Mouse (Mus musculus): ENCODE measurements around the gene Prss56.

Prss56 gene

DNA sequence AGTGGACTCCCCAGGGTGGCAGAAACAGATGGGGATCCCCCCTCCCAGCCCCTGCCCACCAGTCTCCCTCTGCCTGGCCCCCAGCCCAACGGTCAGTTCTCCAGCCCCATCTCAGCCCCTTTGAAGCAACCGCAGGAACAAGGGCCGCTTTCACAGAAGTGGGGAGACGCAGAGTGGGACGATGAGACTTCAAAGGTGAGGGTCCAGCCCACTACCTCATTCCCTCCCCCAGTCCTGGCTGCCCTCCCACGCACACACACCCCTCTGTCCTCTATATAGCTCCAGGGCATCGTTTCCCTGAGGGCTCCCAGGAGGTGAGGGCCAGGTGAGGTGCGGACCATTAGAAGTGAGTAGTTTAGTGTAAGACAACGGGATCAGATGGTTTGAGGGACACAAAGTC is at the start of gene Prss56:
Gene Prss56 (plus strand): TSS at position 301 of the 400 bp plus-strand sequence.
- DNase-seq (ENCODE audit: low spot score in 2 of 2) = no peak

DNA sequence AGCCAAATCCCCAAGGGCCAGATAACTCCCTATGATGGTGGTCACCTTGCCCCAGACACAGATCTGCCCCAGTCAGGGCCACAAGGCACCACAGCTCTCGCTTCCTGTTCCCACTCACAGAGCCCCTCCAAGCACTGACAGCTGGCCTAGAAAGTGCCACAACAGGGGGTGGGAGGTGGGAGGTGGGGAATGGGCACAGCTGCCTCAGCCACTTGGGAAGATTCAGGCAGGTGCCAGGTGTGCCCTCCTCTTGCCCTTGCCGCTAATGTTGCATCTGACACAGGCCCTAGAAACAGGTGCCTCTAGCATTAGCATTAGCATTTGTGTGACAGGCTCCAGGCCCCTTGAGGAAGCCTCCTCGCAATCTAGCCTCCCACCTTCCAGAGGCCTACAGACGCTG is 41.6 kb upstream of the Prss56 start:
- no peak for DNase-seq (ENCODE audit: low spot score in 2 of 2)

DNA sequence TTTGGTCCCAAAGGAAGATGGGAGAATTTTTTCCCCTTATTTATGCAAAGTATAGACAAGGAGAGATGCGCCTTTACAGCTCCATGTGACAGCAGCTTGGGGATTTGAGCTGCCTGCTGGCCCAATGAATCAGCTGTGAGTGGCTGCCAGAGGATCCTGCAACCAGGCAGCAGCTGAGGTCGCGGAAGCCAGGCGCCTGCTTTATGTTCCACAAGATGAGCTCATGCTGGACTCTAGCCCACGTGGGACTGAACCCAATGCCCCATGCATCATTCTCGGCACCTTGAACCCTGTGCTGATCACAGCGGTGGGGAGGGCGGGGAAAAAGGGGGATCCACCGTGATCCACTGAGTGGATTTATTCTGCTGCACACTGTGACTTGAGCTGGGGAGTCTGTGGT is 40.7 kb upstream of the Prss56 start:
- no peak for DNase-seq (ENCODE audit: low spot score in 2 of 2)

DNA sequence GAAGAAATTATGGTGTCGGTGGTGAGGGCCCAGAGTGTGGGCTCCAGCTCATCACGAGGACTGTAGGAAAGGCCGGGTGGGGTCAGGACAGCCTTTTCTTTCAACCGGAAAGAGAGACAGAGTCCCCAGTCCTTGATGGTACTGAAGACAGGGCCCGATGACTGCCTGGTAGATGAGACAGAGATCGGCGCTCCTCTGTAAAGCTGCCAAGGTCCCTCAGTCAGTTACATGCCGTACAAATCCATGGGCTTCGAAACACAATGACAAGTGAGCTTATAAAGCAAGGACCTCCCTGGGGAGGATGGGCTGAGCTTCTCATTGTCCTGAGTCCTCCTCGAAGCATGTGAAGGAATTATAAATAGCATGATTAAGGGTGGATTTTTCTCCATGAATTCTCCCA is 40.0 kb upstream of the Prss56 start:
- no peak for DNase-seq (ENCODE audit: low spot score in 2 of 2)

DNA sequence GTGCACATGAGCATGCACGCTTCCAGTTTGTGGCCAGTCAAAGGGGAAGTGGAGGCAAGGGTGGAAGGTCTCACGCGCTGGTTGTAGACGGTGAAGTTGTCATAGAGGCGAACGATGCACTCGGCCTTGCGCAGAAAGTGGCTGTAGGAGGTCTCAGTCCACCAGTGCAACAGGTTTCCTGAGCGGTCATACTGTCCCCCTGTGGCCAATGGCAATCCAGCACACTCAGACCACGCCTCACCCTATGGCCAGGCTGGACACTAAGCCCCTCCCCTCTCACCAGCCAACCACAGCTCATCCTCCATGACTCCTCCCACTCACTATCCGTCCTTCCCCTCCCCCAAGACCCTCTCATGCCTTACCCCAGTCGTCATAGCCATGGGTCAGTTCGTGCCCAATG is 33.7 kb upstream of the Prss56 start:
- no peak for DNase-seq (ENCODE audit: low spot score in 2 of 2)

DNA sequence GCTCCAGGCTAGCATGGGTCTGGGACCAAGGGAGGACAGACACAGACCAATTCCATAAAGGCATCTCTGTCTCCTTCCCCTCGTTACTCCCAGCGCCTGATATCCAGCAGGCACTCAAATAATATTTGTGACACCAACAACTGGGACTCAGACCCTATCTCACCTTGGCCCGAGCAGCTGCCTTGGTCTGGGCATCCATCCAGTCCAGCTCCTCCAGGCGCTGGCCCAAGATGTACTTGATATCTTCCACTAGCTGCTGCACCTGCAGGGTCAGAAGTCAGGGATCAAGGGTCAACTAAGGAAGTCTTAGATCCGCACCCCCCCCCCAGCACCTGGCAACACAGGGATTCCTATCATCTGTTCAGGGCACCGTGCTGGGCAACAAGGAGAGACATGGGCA is 31.8 kb upstream of the Prss56 start:
- no peak for DNase-seq (ENCODE audit: low spot score in 2 of 2)

DNA sequence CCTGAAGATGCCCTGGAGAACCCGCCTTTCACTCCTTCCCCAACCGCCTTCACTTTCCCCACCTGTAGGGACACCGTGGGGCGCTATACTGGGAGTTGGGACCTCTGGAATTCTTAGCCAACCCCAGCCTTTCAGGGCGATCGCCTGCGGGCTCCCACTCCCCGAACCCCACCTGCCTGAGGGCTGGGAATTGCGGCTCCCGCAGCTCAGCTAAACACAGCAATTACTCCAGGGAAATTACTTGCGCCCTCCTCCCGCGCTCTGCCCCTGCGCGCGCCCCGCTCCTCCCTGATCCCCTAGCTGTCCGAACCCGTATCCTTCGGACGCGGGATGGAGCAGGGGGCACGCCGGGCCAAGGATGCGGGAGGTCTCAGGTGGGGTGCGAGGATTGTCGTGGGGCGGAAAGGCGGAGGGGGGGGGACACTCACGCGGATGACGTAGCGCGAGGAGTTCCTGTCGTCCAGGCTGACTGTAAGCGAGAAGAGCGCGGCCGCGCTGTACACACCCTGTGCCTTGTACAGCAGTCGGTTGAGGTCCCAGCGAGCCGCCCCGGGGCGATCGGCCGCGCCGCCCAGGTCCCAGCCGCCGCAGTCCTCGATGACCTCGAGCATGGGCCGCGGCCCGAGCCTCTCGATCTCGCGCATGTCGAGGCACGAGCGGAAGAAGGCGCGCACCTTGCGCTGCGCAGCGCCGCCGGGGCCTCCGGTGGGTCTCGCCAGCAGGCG is 29.2 kb upstream of the Prss56 start:
- no peak for DNase-seq (ENCODE audit: low spot score in 2 of 2)

DNA sequence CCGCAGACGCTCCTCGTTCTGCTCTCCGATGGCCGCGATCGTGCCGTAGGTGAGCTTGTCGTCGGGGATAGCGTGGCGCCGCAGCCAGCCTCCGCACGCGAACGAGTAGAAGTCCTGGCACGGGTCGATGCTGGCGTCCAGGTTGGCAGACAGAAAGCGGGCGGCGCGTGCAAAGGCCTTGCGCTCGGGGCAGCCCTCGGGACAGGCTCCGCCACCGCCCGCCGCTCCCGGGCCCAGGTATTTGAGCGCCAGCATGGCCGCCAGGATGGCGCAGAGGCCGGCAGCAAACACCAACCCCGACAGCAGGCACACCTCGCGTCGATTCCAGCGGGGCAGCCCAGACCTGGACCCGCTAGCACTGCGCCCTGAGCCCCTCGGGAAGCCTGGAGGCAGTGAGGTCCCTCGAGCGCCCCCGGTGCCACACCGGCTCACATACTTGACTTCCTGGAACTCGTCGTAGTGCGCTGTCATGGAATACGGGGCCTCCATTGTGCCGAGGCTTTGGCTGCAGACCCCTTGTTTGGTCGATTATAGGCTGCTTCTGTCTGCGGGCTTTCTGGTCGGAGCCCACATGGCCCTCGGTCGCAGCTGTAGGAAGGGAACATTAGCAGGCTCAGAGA is 28.5 kb upstream of the Prss56 start:
- DNase-seq (ENCODE audit: low spot score in 2 of 2) = no peak

DNA sequence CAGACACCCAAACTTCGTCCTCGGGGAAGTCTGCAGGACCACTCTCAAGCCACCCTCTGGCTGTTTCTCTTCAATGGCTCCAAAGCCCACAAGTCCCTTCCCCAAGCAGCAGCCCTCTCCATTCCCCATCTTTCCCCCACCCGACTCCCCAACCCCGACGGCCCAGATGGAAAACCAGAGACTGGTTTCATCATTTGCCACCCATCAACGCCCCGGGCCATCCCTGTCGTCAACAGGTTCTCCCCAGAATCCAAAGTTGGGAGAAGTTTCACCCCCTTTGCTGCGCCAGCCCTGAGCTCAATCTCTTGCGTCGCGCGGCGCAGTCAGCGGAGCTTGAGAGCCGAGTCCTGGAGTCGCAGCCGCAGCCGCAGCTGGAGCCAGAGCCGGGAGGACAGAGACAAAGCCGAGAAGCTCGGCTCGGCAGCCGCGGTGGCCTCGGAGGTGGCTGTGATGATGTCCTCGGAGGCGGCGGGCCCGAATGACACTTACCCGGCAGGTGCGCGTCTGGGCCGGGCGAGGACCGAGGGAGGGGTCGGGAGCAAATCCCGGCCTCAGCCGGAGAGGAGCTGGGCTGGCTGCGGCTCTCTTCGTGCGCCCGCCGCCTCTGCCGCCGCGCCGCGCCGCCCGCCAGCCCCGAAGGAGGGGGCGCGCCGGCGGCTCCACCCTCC is 27.4 kb upstream of the Prss56 start:
- no peak for DNase-seq (ENCODE audit: low spot score in 2 of 2)

DNA sequence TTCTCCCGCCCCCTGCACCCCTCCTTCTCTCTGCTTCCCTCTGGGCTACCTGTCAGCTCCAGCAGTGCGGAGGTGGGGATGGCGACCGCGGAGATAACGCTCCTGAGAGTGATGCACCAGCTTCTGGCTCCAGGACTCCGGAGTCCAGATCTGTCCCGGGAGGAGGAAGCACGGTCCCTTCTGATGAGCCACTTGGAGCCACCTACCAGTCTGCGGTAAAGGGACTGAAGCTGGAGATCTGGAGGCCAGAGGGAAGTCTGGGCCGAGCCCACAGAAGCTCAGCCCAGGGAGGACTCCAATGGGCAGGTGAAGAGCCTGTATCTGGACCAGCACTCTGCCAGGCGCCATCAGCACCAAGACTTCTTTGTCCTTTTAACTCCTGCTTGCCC is 26.9 kb upstream of the Prss56 start, which contains the start of gene Ecel1:
Gene Ecel1 (minus strand): TSS at position 323 of the 389 bp plus-strand sequence.
- no peak for DNase-seq (ENCODE audit: low spot score in 2 of 2)

DNA sequence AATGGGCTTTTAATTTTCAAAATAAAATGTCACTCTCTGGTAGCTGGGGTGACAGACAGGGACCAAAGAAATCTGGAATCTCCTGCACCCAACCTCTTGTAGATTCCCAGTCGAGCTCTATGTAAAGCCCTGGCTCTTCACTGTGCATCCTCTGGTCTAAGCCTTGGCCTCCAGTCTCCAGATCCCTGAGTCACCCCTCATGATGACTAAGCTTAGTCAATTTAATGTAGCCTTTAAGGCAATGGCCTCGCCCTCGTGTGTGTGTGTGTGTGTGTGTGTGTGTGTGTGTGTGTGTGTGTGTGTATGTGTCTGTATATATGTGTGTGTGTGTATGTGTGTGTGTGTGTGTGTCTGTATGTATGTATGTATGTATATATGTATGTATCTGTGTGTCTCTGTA is 23.7 kb upstream of the Prss56 start:
- DNase-seq (ENCODE audit: low spot score in 2 of 2) = no peak

DNA sequence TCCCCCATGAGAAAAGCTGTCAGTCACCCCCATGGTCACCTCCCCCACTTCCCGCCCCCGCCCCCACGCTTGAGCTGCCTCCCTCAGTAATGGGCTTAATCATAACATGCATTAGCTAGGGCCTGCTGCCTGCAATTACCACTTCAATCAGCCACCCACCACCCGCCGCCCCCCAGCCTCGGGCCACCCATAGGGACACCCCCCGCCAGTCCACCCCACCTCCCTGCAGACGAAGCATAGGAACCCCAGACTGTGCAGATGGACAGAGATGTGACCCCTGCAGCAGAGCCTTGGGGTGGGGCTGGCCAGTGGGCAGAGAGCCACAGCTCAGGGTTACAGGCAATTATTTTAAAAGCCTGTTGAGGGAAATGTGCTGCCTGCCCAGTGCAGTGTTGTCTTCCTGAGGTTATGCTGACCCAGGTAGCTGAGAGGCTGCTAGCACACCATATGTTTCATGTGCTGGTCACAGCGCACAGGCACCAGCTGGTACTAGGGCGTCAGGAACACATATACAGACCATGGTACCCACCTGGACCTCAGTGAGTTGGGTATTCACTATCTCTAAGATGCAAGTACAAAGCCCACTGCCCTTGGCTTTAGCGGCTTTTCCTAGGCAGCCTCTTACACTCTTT is 18.8 kb upstream of the Prss56 start:
- no peak for DNase-seq (ENCODE audit: low spot score in 2 of 2)

DNA sequence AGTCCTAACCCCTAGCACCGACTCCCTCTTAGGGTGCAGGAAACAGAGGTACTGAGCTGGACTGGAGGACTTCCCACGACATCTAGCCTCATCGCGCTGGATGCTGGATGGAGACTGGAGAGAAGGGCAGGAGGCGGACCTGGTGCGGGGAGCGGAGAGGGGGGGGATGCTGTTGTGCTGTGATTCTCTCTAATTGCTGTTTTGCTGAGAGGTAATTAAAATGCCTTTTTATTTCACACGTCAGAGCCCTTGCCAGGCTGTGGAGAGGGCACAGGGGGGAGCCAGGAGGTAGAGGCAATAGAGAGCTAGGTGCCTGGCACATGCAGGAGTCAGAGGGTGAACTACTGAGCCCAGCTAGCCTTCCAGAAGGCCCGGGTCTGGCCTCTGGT is 18.3 kb upstream of the Prss56 start:
- no peak for DNase-seq (ENCODE audit: low spot score in 2 of 2)

DNA sequence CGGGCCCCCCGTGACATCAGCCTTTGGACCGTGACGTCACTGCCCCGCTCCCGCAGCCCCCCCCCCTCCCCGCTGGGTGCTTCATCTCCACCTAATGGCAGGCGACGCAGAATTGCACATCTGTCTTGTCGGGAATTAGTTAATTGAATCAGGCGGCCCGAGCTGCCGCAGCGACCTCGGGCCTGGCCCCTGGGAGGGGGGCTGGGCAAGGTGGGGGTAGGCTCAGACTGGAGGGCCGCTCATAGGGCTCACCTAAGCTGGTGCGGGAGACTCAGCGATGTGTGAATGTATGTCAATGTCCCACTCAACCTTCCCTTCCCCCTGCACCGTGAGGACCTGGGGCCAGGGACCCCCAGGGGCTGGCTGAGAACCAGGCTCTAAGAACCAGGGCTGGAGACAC is 12.7 kb upstream of the Prss56 start:
- no peak for DNase-seq (ENCODE audit: low spot score in 2 of 2)

DNA sequence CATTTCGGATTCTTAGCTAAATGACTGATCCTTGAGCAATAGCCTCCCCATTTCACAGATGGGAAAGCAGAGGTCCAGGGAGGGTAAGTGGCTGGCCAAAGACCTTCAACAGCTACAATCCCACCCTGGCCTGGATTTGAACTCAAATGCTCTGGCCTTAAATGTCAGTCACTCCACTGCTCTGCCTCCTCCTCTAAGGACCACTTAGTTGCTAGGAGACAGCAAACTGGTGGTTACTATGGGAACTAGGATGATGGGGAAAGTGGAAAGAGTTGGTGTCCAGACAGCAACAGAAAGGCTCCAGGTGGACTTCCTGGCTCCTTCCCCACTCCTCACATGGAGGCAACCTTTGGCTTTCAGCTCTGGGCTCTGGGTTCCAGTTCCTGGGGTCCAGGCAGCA is 11.8 kb upstream of the Prss56 start:
- DNase-seq (ENCODE audit: low spot score in 2 of 2) = no peak

DNA sequence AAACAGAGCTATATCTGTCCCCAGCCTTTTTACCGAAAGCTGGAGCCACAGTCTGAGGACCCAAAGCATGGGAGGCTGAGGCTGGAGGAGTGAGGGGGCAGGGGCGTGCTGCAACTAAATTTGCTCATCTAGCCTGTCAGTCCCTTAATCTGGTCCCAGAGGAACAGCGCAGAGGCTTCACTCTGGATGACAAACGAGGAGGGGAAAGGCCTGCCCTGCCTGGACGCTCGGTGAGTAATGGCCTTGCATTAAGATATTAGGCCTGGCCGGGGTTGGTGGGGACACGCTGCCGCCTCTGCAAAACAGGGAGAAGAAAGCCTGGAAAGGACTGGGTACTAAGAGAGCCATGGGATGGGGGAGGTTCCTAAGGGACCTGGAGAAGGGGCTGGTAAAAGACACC is 10.8 kb upstream of the Prss56 start:
- no peak for DNase-seq (ENCODE audit: low spot score in 2 of 2)

DNA sequence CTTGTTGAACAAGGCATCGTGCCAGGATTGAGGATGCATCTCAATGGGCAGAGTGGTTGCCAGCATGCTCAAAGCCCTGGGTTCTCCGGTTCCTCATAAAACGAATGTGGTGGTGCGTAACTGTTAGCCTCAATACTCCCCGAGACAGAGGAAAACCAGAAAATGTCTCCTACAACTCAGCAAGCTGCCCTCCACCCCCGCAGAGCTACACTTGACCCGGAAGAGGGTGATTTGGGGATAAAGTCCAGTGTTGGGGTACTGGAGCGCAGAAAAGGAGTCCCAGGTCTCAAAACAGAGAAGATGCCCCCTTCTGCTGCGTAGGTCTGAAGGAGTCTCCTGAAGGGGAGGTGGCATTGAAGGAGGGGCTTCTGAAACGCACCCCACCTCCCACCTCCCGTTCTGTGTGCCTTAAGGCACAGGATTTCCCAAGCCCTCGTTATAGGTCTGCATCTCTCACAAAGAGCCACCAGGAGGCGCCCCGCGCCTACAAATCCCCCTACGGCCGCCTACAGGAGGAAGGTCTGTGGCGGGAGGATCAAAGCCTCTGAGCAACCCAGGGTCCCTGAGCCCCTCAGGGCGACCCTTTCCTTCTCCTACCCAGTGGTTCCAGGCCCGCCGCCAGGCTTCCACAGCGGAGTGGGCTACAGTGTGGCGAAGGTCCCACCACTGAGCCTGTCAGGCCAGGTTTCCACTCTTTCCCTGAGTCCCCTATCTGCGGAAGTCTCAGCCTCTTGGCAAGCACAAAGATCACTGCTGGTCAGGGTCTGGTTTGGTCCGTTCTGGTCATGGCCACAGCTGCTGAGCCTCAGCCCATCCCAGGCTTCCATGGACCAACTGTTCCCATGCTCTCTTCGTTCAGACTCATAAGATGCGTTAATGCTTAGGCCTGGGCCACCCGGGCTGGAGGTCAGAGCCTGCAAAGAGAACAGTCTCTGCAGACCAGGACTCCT is 8.8 kb upstream of the Prss56 start:
- DNase-seq (ENCODE audit: low spot score in 2 of 2) = peak in 1 of 2 experiments; percentile 63

DNA sequence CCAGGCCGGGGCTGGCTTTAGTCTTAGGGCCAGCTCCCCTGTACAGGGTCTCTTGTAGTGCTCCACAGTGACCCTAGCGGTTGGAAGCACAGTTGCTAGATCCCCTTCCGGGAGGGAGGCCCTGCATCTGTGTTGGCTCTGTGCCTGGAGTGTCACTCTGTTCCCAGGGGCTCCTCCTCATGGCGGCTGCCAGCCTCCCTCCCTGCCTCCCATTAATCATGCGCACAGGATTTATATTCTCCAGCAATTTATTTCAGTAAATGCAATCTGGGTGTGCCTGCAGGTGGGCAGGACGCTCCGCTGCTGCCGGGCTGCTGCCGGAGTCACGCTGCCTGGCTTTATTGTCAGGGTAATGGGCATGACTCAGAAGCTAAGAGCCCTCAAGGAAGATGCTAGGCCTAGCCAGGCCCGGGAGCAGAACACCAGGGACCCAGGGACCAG is 7.2 kb upstream of the Prss56 start:
- peak; percentile 65 to 81 for DNase-seq (ENCODE audit: low spot score in 2 of 2)

DNA sequence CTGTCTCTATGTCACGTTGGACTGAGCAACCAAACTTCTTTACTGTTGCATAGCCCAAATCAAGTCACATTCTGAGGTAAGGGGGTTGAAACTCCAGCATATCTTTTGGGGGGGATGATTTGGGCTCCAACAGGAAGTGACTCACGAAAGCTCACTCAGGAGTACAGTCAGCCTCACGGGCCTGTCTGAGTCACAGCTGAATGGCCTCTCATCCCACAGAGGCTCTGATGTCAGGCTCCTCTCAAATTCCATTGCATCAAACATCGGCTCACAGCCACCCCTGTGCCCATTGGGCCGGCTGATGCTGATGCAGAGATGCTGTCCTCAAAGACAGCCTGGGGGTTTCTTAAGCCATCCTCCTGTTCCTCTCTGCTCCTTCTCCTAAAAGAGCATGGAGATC is 2.2 kb upstream of the Prss56 start:
- DNase-seq (ENCODE audit: low spot score in 2 of 2) = no peak

DNA sequence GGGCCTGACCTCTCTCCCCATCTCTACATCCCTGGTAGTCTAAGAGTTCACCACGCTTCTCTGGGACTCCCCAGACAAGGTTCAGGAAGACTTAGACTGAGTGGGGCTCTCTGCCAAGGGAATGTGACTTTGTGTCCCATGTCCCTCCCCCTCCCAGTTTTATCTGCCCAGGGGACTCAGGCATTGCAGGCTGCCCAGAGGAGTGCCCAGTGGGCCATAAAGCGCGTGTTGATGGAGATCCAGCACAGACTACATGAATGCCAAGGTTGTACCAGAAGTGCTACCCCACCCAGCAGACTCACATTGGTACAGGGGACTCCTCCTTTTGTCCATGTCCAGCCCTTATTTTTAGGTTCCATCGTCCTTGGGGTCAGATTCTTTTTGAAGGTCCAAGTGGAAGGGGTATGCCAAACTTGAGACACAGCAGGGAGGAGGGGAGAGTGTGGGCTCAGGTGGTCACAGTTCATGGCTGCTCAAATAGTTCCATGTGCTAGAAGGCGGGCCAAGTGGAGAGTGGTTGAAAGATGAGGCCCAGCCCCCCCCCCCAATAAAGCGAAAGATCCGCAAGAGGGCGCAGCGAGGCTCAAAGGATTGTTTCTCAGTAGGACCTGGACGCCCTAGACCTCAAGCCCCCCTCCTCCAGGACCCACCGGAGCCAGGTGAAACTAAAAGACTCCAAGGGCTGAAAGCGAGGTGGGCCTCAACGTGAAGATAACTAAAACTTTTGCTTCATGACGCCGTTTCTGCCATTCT is 1.1 kb downstream of the Prss56 start:
- DNase-seq (ENCODE audit: low spot score in 2 of 2) = no peak

DNA sequence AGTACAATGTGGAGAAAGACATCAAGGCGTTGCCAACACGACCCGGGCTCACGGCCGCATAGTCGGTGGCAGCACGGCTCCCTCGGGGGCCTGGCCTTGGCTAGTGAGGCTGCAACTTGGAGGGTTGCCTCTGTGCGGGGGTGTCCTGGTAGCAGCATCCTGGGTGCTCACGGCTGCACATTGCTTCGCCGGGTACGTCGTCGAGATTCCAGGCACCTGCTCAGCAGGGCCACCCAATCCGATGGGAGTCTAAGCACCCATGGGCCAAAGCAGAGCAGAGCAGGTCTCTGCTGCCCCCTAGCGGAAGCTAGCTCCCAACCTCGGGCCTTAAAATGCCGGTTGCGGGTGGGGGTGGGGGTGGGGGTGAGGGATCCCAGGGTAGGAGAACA is 1.6 kb downstream of the Prss56 start:
- peak; percentile 48 to 72 for DNase-seq (ENCODE audit: low spot score in 2 of 2)
